Mouse (Mus musculus) MEL (cell line): ENCODE data around the gene Gtf3c3. TPM values are rescaled to one million over a fixed set of nuclear protein-coding genes. Genes with fewer than 3 reads are reported as not detected.

ENCODE experiments used
- DNase-seq: peaks from one replicate; pipeline ENCODE4 v3.0.0; 2011; ENCODE audit warnings: low read depth, low spot score
- H3K27ac ChIP-seq: 2 replicates; pipeline ENCODE4 v1.5.1; 2012; ENCODE audit warnings: low read depth, mild to moderate bottlenecking, control low read depth, low read length, moderate library complexity; ENCODE audit not compliant: control insufficient read depth
- H3K27me3 ChIP-seq, 2 experiments: fragments of 150-350 bp in 1 of 2; sonication (generic) in 1 of 2; 2 replicates each; pipeline ENCODE4 v1.6.1; 2012; ENCODE audit warnings: low read length in 2 of 2, mild to moderate bottlenecking in 2 of 2, improper control_type of control experiment in 1 of 2, moderate library complexity in 1 of 2; ENCODE audit not compliant: insufficient read depth in 2 of 2, control insufficient read depth in 1 of 2
- H3K36me3 ChIP-seq, 2 experiments: 2 replicates each; pipeline ENCODE4 v1.6.1; 2012 to 2014; ENCODE audit warnings: low read length in 2 of 2, improper control_type of control experiment in 1 of 2, inconsistent platforms in 1 of 2, mild to moderate bottlenecking in 1 of 2; ENCODE audit not compliant: insufficient read depth in 2 of 2, control insufficient read depth in 1 of 2
- H3K4me1 ChIP-seq, 2 experiments: fragments of 150-350 bp in 1 of 2; sonication (generic) in 1 of 2; 2 replicates each; pipeline ENCODE4 v1.6.1; 2012; ENCODE audit warnings: low read length in 2 of 2, improper control_type of control experiment in 1 of 2, mild to moderate bottlenecking in 1 of 2; ENCODE audit not compliant: insufficient read depth in 2 of 2, control insufficient read depth in 1 of 2
- H3K4me3 ChIP-seq, 2 experiments: fragments of 150-350 bp in 1 of 2; sonication (generic) in 1 of 2; 2 replicates each; pipeline ENCODE4 v1.5.1; 2012; ENCODE audit warnings: low read depth in 2 of 2, low read length in 2 of 2, mild to moderate bottlenecking in 2 of 2, moderate library complexity in 2 of 2, control low read depth in 1 of 2, improper control_type of control experiment in 1 of 2; ENCODE audit not compliant: control insufficient read depth in 1 of 2, insufficient read depth in 1 of 2
- H3K79me2 ChIP-seq: 2 replicates; pipeline ENCODE4 v1.6.1; 2012; ENCODE audit warnings: mild to moderate bottlenecking, low read length, moderate library complexity; ENCODE audit not compliant: control insufficient read depth, poor library complexity, insufficient read depth
- H3K9ac ChIP-seq: 2 replicates; pipeline ENCODE4 v1.6.1; 2012; ENCODE audit warnings: low read depth, mild to moderate bottlenecking, control low read depth, low read length, moderate library complexity; ENCODE audit not compliant: control insufficient read depth, poor library complexity, severe bottlenecking
- H3K9me3 ChIP-seq: fragments of 150-350 bp; sonication (generic); replicated peaks from 2 replicates; pipeline ENCODE4 v1.6.1; 2012; ENCODE audit warnings: mild to moderate bottlenecking, low read length, improper control_type of control experiment, moderate library complexity; ENCODE audit not compliant: insufficient read depth
- CHD1 ChIP-seq: IDR thresholded peaks from 2 replicates; pipeline ENCODE4 v1.6.1; 2012; ENCODE audit warnings: low read depth, mild to moderate bottlenecking, inconsistent platforms, low read length, improper control_type of control experiment
- CHD2 ChIP-seq: IDR thresholded peaks from 2 replicates; pipeline ENCODE4 v1.6.1; 2011; ENCODE audit warnings: low read length, improper control_type of control experiment
- CTCF ChIP-seq, 3 experiments: IDR thresholded peaks in 2 of 3; conservative IDR thresholded peaks in 1 of 3; 2 replicates each; pipeline ENCODE4 v1.5.1; 2011 to 2012; ENCODE audit warnings: low read length in 3 of 3, low read depth in 2 of 3, mild to moderate bottlenecking in 2 of 3, improper control_type of control experiment in 1 of 3, inconsistent platforms in 1 of 3, mixed read lengths in 1 of 3, moderate library complexity in 1 of 3; ENCODE audit not compliant: control insufficient read depth in 1 of 3, insufficient read depth in 1 of 3, poor library complexity in 1 of 3, severe bottlenecking in 1 of 3
- GATA1 ChIP-seq: IDR thresholded peaks from 2 replicates; pipeline ENCODE4 v1.6.1; 2011; ENCODE audit warnings: low read depth, low read length, improper control_type of control experiment
- JUND ChIP-seq: IDR thresholded peaks from 2 replicates; pipeline ENCODE4 v1.6.1; 2011; ENCODE audit warnings: low read depth, mild to moderate bottlenecking, improper control_type of control experiment, low read length
- KAT2A ChIP-seq: conservative IDR thresholded peaks from 2 replicates; pipeline ENCODE4 v1.6.1; 2012; ENCODE audit warnings: low read depth, low read length, improper control_type of control experiment, inconsistent platforms
- MAFK ChIP-seq: IDR thresholded peaks from 2 replicates; pipeline ENCODE4 v1.6.1; 2011; ENCODE audit warnings: low read depth, mild to moderate bottlenecking, low read length, improper control_type of control experiment, borderline replicate concordance
- MAX ChIP-seq: IDR thresholded peaks from 2 replicates; pipeline ENCODE4 v1.6.1; 2011; ENCODE audit warnings: low read length, improper control_type of control experiment
- MYB ChIP-seq: IDR thresholded peaks from 2 replicates; pipeline ENCODE4 v1.6.1; 2011; ENCODE audit warnings: mild to moderate bottlenecking, low read depth, low read length, improper control_type of control experiment
- NELFE ChIP-seq: IDR thresholded peaks from 2 replicates; pipeline ENCODE4 v1.6.1; 2011; ENCODE audit warnings: low read depth, low read length, improper control_type of control experiment
- NRF1 ChIP-seq: IDR thresholded peaks from 2 replicates; pipeline ENCODE4 v1.6.1; 2014; ENCODE audit warnings: low read depth, mild to moderate bottlenecking, inconsistent platforms, low read length, improper control_type of control experiment, moderate library complexity; ENCODE audit not compliant: poor library complexity, insufficient read depth, severe bottlenecking
- POLR2A ChIP-seq, 2 experiments: IDR thresholded peaks; 2 replicates each; pipeline ENCODE4 v1.6.1; 2011 to 2012; ENCODE audit warnings: low read length in 2 of 2, mild to moderate bottlenecking in 2 of 2, control low read depth in 1 of 2, improper control_type of control experiment in 1 of 2, low read depth in 1 of 2, moderate library complexity in 1 of 2; ENCODE audit not compliant: control insufficient read depth in 1 of 2, insufficient read depth in 1 of 2, poor library complexity in 1 of 2
- POLR2AphosphoS2 ChIP-seq: IDR thresholded peaks from 2 replicates; pipeline ENCODE4 v1.6.1; 2011; ENCODE audit warnings: low read length, improper control_type of control experiment
- POLR2AphosphoS5 ChIP-seq: IDR thresholded peaks from 2 replicates; pipeline ENCODE4 v1.6.1; 2012; ENCODE audit warnings: low read depth, borderline replicate concordance, mild to moderate bottlenecking, inconsistent platforms, low read length, moderate library complexity, mixed read lengths
- RCOR1 ChIP-seq: IDR thresholded peaks from 2 replicates; pipeline ENCODE4 v1.6.1; 2012; ENCODE audit warnings: low read depth, mild to moderate bottlenecking, inconsistent platforms, low read length, improper control_type of control experiment
- SMC3 ChIP-seq: IDR thresholded peaks from 2 replicates; pipeline ENCODE4 v1.6.1; 2011; ENCODE audit warnings: low read depth, low read length, improper control_type of control experiment
- TBP ChIP-seq: IDR thresholded peaks from 2 replicates; pipeline ENCODE4 v1.8.0; 2011; ENCODE audit warnings: low read depth, low read length, improper control_type of control experiment
- TCF12 ChIP-seq: IDR thresholded peaks from 2 replicates; pipeline ENCODE4 v1.6.1; 2014; ENCODE audit warnings: low read depth, mild to moderate bottlenecking, inconsistent platforms, low read length, improper control_type of control experiment, moderate library complexity
- UBTF ChIP-seq: IDR thresholded peaks from 2 replicates; pipeline ENCODE4 v1.6.1; 2012; ENCODE audit warnings: low read depth, mild to moderate bottlenecking, inconsistent platforms, low read length, improper control_type of control experiment, moderate library complexity, borderline replicate concordance; ENCODE audit not compliant: insufficient read depth
- USF1 ChIP-seq: IDR thresholded peaks from 2 replicates; pipeline ENCODE4 v1.6.1; 2014; ENCODE audit warnings: low read depth, mild to moderate bottlenecking, inconsistent platforms, low read length, improper control_type of control experiment, moderate library complexity
- ZC3H11A ChIP-seq: IDR thresholded peaks from 2 replicates; pipeline ENCODE4 v1.6.1; 2012; ENCODE audit warnings: low read depth, mild to moderate bottlenecking, inconsistent platforms, low read length, improper control_type of control experiment
- ZKSCAN1 ChIP-seq: IDR thresholded peaks from 2 replicates; pipeline ENCODE4 v1.6.1; 2012; ENCODE audit warnings: low read depth, mild to moderate bottlenecking, inconsistent platforms, low read length, improper control_type of control experiment, moderate library complexity
- polyA plus RNA-seq, 2 experiments: library from polyadenylated mRNA; stranded (reverse) in 1 of 2; unstranded in 1 of 2; fragments of >175 nt in 1 of 2; fragments of >200 nt in 1 of 2; gene quantifications; 2 replicates each; pipeline versions ENCODE4 v1.2.1 to v1.2.4; 2012; ENCODE audit warnings: low replicate concordance in 2 of 2, low read depth in 1 of 2; ENCODE audit not compliant: insufficient read length in 2 of 2, insufficient read depth in 1 of 2, missing spikeins in 1 of 2
- total RNA-seq: library from RNA; depleted of rRNA; stranded (reverse); fragments of 300-350 nt; gene quantifications from 2 replicates; pipeline ENCODE4 v1.2.3, GENCODE M21; 2012

The Gtf3c3 gene
- total and polyA plus RNA-seq, 3 experiments, result 12.1 to 13.8 TPM; not detected in 1

DNA sequence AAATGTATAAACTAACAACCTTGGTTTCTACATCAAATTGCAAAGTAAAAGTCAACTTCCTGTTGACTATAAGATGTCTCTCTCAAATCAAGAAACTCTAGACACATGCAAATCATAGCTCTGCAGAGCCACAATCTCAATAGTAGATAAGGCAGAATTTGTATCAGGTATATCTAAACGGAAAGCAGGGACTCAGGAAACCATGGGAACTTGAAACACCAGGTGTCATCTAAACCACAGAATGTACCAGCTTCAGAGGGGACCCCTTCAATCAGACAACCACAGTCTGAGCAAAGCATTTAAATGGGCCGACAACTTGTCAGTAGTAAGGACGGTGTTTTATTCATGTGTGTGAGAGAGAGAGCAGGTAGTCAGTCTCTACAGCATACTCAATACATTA, 17.1 kb downstream of the Gtf3c3 start:
- DNase-seq, result no peak
- peaks cover 0 to 8% of the 10 kb centered on the region in 2 experiments; a peak in 2 of 4 replicates for H3K36me3 ChIP-seq
- no peak for TF ChIP-seq CTCF (IDR thresholded peaks at IDR 0.05 in 2 of 3, conservative IDR thresholded peaks at IDR 0.05 in 1 of 3; ENCODE audit: control insufficient read depth in 1 of 3, insufficient read depth in 1 of 3, low read depth in 2 of 3, low read length in 3 of 3, poor library complexity in 1 of 3, severe bottlenecking in 1 of 3)
- no peak for TF ChIP-seq CHD1
- no peak for TF ChIP-seq ZKSCAN1
- TF ChIP-seq CHD2, result no peak
- no peak for TF ChIP-seq GATA1
- TF ChIP-seq KAT2A, result no peak
- TF ChIP-seq NRF1, result no peak

DNA sequence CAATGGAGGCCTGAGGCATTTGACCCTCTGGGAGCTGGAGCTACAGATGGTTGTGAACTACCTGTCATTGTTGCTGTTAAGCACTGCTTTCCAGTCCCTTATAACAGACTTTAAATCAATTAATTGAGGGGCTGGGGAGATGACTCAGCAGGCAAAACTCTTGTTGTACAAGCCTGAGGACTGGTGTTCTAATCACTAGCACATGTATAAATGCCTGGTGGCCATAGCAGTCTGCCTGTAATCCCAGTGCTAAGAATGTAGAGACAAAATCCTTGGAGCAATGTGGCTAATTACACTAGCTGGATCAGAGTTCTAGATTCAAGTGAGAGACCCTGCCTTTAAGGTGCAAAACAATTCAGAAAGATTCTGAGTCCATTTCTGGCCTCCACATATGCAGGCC, 36.0 kb downstream of the Gtf3c3 start:
- H3K9me3 ChIP-seq, result no peaks in the 10 kb centered on the region
- H3K9ac ChIP-seq, result no peak overlapping the region
- H3K36me3 ChIP-seq, result peaks cover 3 to 10% of the 10 kb centered on the region in 2 experiments; a peak in 3 of 4 replicates
- no peaks in the 10 kb centered on the region for H3K79me2 ChIP-seq
- DNase-seq, result no peak
- H3K4me3 ChIP-seq, result no peak overlapping the region
- TF ChIP-seq POLR2AphosphoS5 (no peak), UBTF (no peak), NELFE (no peak), TBP (no peak), USF1 (no peak), MYB (no peak), ZKSCAN1 (no peak)
- TF ChIP-seq, all 39 proteins: peak for 0
- H3K27ac ChIP-seq, result no peak overlapping the region
- no peaks in the 10 kb centered on the region for H3K4me1 ChIP-seq
- no peaks in the 10 kb centered on the region for H3K27me3 ChIP-seq

More for the DNA sequence above, 17.1 kb downstream of the Gtf3c3 start:
- Histone ChIP-seq H3K9me3 (no peaks in the 10 kb centered on the region), H3K27ac (no peak overlapping the region), H3K27me3 (no peaks in the 10 kb centered on the region), H3K4me1 (no peaks in the 10 kb centered on the region), H3K4me3 (no peak overlapping the region), H3K9ac (no peak overlapping the region), H3K79me2 (no peaks in the 10 kb centered on the region)

DNA sequence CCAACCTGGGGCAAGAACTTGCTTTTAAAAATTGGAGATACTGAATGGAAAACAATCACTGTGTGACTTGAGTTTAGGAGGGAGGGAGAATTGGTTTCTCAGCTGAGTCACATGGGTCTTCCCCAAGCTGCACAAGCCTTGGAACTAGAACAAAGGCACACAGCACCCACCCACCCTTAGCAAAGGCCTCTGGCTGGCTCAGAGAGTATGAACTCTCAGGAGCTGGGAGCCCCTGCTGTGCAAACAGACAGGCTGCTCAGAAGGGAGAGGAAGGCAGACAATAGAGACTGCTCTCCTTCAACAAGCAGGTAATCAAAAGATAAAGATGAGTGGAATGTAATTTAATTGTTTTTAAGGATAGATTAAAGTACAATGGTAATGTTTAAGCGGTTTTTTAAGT, 54.5 kb downstream of the Gtf3c3 start:
- H3K27ac ChIP-seq, result no peak overlapping the region
- H3K36me3 ChIP-seq, result no peaks in the 10 kb centered on the region
- DNase-seq, result no peak
- H3K4me1 ChIP-seq, result no peaks in the 10 kb centered on the region
- H3K4me3 ChIP-seq, result no peak overlapping the region
- no peak overlapping the region for H3K9ac ChIP-seq
- no peaks in the 10 kb centered on the region for H3K9me3 ChIP-seq
- no peak for TF ChIP-seq GATA1
- TF ChIP-seq CHD2, result no peak
- TF ChIP-seq ZC3H11A, result no peak
- no peak for TF ChIP-seq POLR2AphosphoS2
- no peak for TF ChIP-seq JUND
- no peak for TF ChIP-seq ZKSCAN1
- TF ChIP-seq NRF1, result no peak
- TF ChIP-seq RCOR1, result no peak
- TF ChIP-seq TCF12, result no peak
- no peak for TF ChIP-seq MAX
- TF ChIP-seq POLR2A (IDR thresholded peaks at IDR 0.05; ENCODE audit: control insufficient read depth in 1 of 2, insufficient read depth in 1 of 2, low read depth in 1 of 2, low read length in 2 of 2, poor library complexity in 1 of 2), result no peak
- TF ChIP-seq MAFK, result no peak
- TF ChIP-seq SMC3, result no peak
- TF ChIP-seq, all 39 proteins: peak for 0
- Histone ChIP-seq H3K27me3 (no peaks in the 10 kb centered on the region), H3K79me2 (no peaks in the 10 kb centered on the region)
